Mouse (Mus musculus): ENCODE results near the gene Zfp575. TPM values are rescaled to one million over a fixed set of nuclear protein-coding genes. Genes with fewer than 3 reads are reported as not detected.

Zfp575 gene
- total RNA-seq (2023) = under 1 TPM in 1 of 2 experiments, not detected in 1; 0.15 TPM

DNA sequence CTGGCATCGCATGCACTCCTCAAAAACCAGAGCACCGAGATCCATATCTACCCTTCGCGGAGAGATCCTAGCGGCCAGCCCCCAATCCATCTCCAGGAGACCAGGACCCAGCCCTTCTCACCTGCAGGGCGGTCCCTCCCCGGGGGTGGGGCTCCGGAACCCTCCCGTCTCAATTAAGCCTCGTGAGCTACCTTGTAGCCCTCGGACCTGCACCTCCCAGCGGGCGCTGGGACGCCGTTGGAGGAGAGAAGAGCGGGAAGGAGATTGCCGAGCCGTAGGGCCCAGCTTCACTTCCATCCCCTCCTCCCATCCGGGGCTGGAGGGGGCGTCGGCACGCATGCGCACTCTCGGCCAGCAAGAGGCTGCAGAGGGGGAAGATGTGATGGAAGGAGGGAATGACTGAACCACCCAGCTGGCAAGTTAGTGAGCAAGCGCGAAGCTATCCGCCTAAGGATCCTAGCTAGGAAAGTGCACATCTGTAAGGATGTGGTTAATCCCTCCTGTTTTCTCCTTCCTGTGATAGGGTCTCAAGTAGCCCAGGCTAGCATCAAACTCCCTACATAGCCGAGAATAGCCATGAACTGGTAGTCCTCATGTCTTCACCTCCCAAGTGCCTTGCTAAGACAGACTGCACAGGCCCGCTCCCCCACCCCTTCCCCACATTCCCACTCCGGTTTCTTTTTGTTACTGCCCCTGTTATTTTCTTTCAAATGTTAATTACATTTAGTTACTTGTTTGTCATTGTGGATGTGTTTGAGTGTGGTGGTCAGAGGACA, at the start of gene Zfp575, which contains the start of gene Ethe1:
TSS of gene Zfp575 (minus strand) at position 312 of the 776 bp plus-strand sequence.
TSS of gene Ethe1 (plus strand) at position 214 of the 776 bp plus-strand sequence.

DNA sequence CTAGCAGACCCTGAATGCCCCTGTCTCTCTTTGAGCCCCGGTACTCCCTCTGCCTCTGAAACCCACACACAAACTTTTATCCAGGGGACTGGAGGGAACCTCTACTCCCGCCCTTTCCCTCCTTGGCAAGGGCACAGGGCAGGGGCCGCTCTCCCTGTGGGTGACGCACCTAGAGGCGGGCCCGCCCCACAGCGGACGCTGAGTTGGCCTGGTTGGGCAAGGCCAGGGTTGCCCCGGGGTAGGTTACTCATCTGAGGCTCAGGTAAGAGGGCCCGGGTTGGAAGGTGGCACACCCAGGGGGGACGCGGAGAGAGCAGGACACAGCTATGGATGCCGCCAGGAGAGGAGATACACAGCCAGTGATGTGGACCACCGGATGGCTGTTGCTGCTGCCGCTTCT, 48.8 kb upstream of the Zfp575 start, which contains the start of gene Lypd3:
TSS of gene Lypd3 (plus strand) at position 287 of the 400 bp plus-strand sequence.

DNA sequence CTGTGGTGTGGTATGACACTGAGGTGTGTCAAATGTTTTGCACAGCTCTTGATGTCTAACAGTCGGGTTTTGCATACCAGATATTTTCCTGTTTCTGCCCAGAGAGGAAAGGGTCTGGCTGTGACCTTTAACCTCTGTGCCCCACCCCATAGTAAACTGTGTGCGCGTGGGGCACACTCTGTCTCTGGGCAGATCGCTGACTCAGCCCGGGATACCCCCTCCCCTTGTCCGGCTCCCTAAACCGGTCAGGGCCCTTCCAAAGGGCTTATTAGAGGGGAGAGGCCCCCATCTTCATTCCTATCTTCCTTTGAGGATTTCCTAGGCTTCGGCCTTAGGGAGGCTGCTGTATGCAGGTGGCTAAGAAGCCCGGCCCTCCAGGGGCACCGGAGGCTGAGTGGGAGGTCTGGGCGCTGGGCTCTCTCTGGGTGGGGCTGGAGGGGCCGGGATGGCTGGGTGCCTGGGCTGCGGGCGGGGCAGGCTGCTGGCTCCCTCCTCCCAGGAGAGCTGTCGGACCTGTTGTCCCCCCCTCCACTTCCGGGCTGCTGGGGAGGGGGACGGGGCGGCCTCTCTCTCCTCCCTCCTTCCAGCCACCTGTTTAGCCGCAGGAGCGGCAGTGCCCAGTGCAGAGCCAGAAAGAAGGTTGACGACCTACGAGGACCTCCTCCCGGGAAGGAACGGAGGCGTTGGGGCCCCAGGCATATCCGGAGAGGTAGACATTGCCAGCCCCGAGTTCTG, 22.9 kb upstream of the Zfp575 start, which contains the start of gene Phldb3:
TSS of gene Phldb3 (plus strand) at position 620 of the 735 bp plus-strand sequence.

DNA sequence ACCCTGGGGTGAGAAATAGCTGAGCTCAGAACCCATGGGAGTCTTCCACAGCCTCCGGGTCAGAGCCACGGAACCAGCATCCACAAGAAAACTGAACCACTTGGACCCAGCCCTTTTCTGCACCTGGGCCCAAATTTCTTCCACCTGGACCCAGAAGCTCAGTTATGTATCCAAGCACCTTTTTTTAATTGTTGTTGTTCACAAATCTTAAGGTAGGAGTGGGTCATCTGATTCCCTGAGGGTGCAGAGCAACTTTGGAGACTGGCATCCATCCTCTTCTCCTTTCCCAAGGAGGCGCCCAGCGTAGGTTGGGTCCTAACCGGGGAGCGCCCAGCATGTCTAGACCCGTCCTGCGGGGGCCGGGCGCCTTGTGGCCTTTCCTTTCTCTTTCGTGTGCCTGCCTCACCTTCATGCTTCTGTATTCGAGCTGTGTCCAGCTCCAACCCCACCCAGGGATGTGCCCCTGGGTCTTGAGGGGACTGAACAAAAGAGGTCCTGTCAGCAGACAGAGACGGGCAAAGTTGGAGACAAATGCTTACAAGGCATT, 41.3 kb downstream of the Zfp575 start, which contains the start of the genes Pinlyp and Xrcc1:
TSS of gene Pinlyp (minus strand) at position 51 of the 547 bp plus-strand sequence.
TSS of gene Xrcc1 (plus strand) at position 222 of the 547 bp plus-strand sequence.

Other genes with a start within 250 kb of the Zfp575 start
- gene Lypd5, start 238.4 kb downstream of the Zfp575 start, total RNA-seq (2023) = not detected
- gene Kcnn4, start 217.4 kb downstream of the Zfp575 start, total RNA-seq (2023) = 10 to 100 TPM; 18.0 to 23.3 TPM
- gene Smg9, start 188.0 kb downstream of the Zfp575 start, total RNA-seq (2023) = 10 to 100 TPM; 47.5 to 50.1 TPM
- gene Irgc1, start 135.3 kb downstream of the Zfp575 start, total RNA-seq (2023) = 1 to 10 TPM; 1.2 to 1.6 TPM
- 100 to 1,000 TPM; 869 to 905 TPM for gene Plaur, start 125.2 kb downstream of the Zfp575 start, total RNA-seq (2023)
- under 1 TPM in 1 of 2 experiments, not detected in 1; 0.20 TPM for gene Cadm4, start 105.6 kb downstream of the Zfp575 start, total RNA-seq (2023)
- under 1 TPM; 0.53 to 0.96 TPM for gene Zfp428, start 80.6 kb downstream of the Zfp575 start, total RNA-seq (2023)
- gene AC161166.1, start 75.2 kb downstream of the Zfp575 start, total RNA-seq (2023) = not detected
- 1 to 10 TPM; 5.8 to 6.4 TPM for gene Irgq, start 57.0 kb downstream of the Zfp575 start, total RNA-seq (2023)
- not detected for gene Pinlyp, start 41.5 kb downstream of the Zfp575 start, total RNA-seq (2023)
- 10 to 100 TPM; 33.5 to 34.6 TPM for gene Xrcc1, start 41.4 kb downstream of the Zfp575 start, total RNA-seq (2023)
- 10 to 100 TPM; 64.1 to 70.6 TPM for gene Ethe1, start 98 bp downstream of the Zfp575 start, total RNA-seq (2023)
- gene Phldb3, start 23.1 kb upstream of the Zfp575 start, total RNA-seq (2023) = 1 to 10 TPM; 6.0 to 6.7 TPM
- gene Lypd3, start 48.9 kb upstream of the Zfp575 start, total RNA-seq (2023) = not detected
- gene Tex101, start 89.0 kb upstream of the Zfp575 start, total RNA-seq (2023) = not detected
- gene BC049730, start 121.6 kb upstream of the Zfp575 start, total RNA-seq (2023) = 1 to 10 TPM in 1 of 2 experiments, not detected in 1; 1.4 TPM
- gene Gm4763, start 139.3 kb upstream of the Zfp575 start, total RNA-seq (2023) = 1 to 10 TPM; 7.2 to 7.3 TPM
- gene Cd177, start 172.7 kb upstream of the Zfp575 start, total RNA-seq (2023) = 1,000 to 10,000 TPM; 1,228 to 1,288 TPM
- gene Ceacam10, start 189.6 kb upstream of the Zfp575 start, total RNA-seq (2023) = 10 to 100 TPM; 68.3 to 68.8 TPM